Comparison of ENCODE assay signal across 7 mouse cellular contexts in the genomic region with DNA sequence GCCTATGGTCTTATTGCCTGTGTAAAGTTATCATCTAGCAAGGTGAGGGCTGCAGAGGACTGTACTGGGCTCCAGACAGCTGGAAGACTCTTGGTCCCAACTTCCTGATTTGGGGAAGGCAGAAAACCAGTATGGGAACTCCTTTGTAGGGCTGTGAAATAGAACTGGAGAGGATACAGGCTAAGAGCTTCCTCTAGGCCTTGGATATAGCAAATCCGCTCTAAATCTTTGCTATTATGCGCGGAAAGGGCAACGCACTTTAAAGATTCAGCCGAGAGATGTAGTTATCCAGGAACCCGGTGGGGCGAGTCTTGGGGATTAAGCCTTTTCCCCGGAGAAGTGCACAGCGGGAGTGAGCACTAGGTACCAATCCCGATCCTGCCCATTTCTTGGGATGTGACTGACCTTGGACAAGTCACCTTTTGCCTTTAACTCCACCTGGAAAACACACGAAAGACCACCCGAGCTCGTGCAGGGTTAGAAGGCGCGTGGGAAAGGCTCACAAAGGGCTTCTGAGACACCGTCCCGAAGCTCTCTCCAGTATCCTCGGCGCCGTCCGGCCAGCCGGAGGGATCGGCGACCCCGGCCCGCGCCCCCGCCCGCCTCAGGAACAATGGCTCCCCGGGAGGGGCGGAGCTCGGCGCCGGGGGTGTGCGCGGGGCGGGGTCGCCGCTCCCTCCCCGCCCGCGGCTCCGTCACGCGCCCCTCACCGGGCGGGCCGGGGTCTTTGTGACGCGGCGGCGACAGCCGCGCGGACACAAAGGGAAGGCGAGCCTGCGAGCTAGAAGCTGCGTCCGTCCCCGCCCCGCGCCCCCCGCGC. TPM values are rescaled to one million over a fixed set of nuclear protein-coding genes. Genes with fewer than 3 reads are reported as not detected.
A peak's percentile ranks its signal among the peaks of the same experiment; 100 is the strongest.
DNase-seq lines count a peak whose midpoint lies in the region; ATAC-seq and TF ChIP-seq lines count a peak whose summit lies in the region.

Gene Tmeff1 (plus strand): TSS at position 754 of the 820 bp plus-strand sequence.

- peak; percentile 88 for ATAC-seq in embryonic facial prominence, embryonic 15.5 days (ENCODE audit: insufficient number of reproducible peaks, low FRiP score, low TSS enrichment, low read depth)
- ATAC-seq in hindbrain, embryonic 13.5 days (ENCODE audit: low FRiP score), result peak; percentile 89
- peak; percentile 85 for ATAC-seq in midbrain, embryonic 12.5 days (ENCODE audit: low FRiP score, low read depth)

- H3K9ac ChIP-seq in ES-E14 (ENCODE audit: insufficient read depth, low read depth, low read length, poor library complexity, severe bottlenecking), result peak within 1 kb of the TSS; percentile 78
- peak within 1 kb of the TSS; percentile 91 for H3K9ac ChIP-seq in embryonic facial prominence, embryonic 15.5 days
- peak within 1 kb of the TSS; percentile 99 for H3K9ac ChIP-seq in hindbrain, embryonic 13.5 days
- peak within 1 kb of the TSS; percentile 99 for H3K9ac ChIP-seq in midbrain, embryonic 12.5 days (replicated peaks)

- H3K9me3 ChIP-seq in ES-E14 (ENCODE audit: control insufficient read depth, insufficient read depth, low read depth, low read length), result no peaks in the 10 kb centered on the region
- H3K9me3 ChIP-seq in embryonic facial prominence, embryonic 15.5 days (replicated peaks), result no peaks in the 10 kb centered on the region
- no peaks in the 10 kb centered on the region for H3K9me3 ChIP-seq in hindbrain, embryonic 13.5 days
- H3K9me3 ChIP-seq in midbrain, embryonic 12.5 days, result no peaks in the 10 kb centered on the region

- in situ Hi-C loops in ES-E14 (cut with MboI; ENCODE audit: low sequenced_read_pairs in 2 of 2, unreplicated experiment in 2 of 2), result no loop called here

- WGBS in embryonic facial prominence, embryonic 15.5 days, result under 1% methylated on average over 44 of the region's 64 CpGs
- under 1% methylated on average over 46 of the region's 64 CpGs for WGBS in hindbrain, embryonic 13.5 days
- WGBS in midbrain, embryonic 12.5 days, result 1% methylated on average over 42 of the region's 64 CpGs

- intact Hi-C loops in left cerebral cortex, postnatal 36 days (cut with DNase I), result loop anchor here (5.0 kb wide), 3 partner anchors 42 to 98 kb away; partner anchors contain the start of gene Cavin4

- no peaks in the 10 kb centered on the region for H3K36me3 ChIP-seq in C2C12 (ENCODE audit: control insufficient read depth, insufficient read depth)
- H3K36me3 ChIP-seq in ES-E14 (ENCODE audit: control insufficient read depth, insufficient read depth, low read length, poor library complexity, severe bottlenecking), result peaks cover 2% of the 10 kb centered on the region
- H3K36me3 ChIP-seq in embryonic facial prominence, embryonic 15.5 days, result no peaks in the 10 kb centered on the region
- H3K36me3 ChIP-seq in hindbrain, embryonic 13.5 days, result 0 out of 2 replicates have a peak, but pooled peaks cover under 1% of the 10 kb centered on the region
- 0 out of 2 replicates have a peak, but pooled peaks cover 4% of the 10 kb centered on the region for H3K36me3 ChIP-seq in midbrain, embryonic 12.5 days

- H3K27me3 ChIP-seq in C2C12 (ENCODE audit: control insufficient read depth, insufficient read depth, insufficient read length), result no peaks in the 10 kb centered on the region
- H3K27me3 ChIP-seq in embryonic facial prominence, embryonic 15.5 days, result no peaks in the 10 kb centered on the region
- no peaks in the 10 kb centered on the region for H3K27me3 ChIP-seq in hindbrain, embryonic 13.5 days
- no peaks in the 10 kb centered on the region for H3K27me3 ChIP-seq in midbrain, embryonic 12.5 days

- H3K79me3 ChIP-seq in C2C12 (ENCODE audit: low read depth), result peaks cover 13% of the 10 kb centered on the region

- TF ChIP-seq CTCF in C2C12 (IDR thresholded peaks at IDR 0.05; ENCODE audit: control insufficient read depth, insufficient read depth, insufficient read length), result no peak

- peak within 1 kb of the TSS; percentile 67 for H3K4me2 ChIP-seq in embryonic facial prominence, embryonic 15.5 days (replicated peaks)
- peak within 1 kb of the TSS; percentile 82 for H3K4me2 ChIP-seq in hindbrain, embryonic 13.5 days
- peak within 1 kb of the TSS; percentile 68 for H3K4me2 ChIP-seq in midbrain, embryonic 12.5 days (replicated peaks)

- H3K27ac ChIP-seq in ES-E14 (ENCODE audit: insufficient read depth, low read depth, low read length, poor library complexity, severe bottlenecking), result peak within 1 kb of the TSS; percentile 88
- peak within 1 kb of the TSS; percentile 90 for H3K27ac ChIP-seq in embryonic facial prominence, embryonic 15.5 days (replicated peaks)
- peak within 1 kb of the TSS; percentile 99 for H3K27ac ChIP-seq in hindbrain, embryonic 13.5 days
- H3K27ac ChIP-seq in midbrain, embryonic 12.5 days (replicated peaks), result peak within 1 kb of the TSS; percentile 100

- H3K79me2 ChIP-seq in C2C12 (ENCODE audit: control insufficient read depth, insufficient read depth), result peaks cover 28% of the 10 kb centered on the region

- DNase-seq in ES-E14 (ENCODE audit: low read depth, low spot score), result peak; percentile 54
- peak; percentile 33 to 63 for DNase-seq in left cerebral cortex, postnatal 36 days (ENCODE audit: low spot score in 2 of 2)
- peak; percentile 60 for DNase-seq in testis, postnatal 14 days (ENCODE audit: low spot score)

- H3K4me3 ChIP-seq in C2C12 (ENCODE audit: insufficient read depth, poor library complexity, severe bottlenecking), result peak within 1 kb of the TSS; percentile 56
- H3K4me3 ChIP-seq in ES-E14 (ENCODE audit: insufficient read depth in 1 of 2, low read depth in 1 of 2, low read length in 2 of 2, poor library complexity in 1 of 2, severe bottlenecking in 1 of 2), result peak within 1 kb of the TSS; percentile 80 to 81
- peak within 1 kb of the TSS; percentile 84 for H3K4me3 ChIP-seq in embryonic facial prominence, embryonic 15.5 days (replicated peaks)
- H3K4me3 ChIP-seq in hindbrain, embryonic 13.5 days, result peak within 1 kb of the TSS; percentile 92
- peak within 1 kb of the TSS; percentile 99 for H3K4me3 ChIP-seq in midbrain, embryonic 12.5 days

- H3ac ChIP-seq in C2C12 (ENCODE audit: control insufficient read depth, insufficient read length, low read depth), result peak within 1 kb of the TSS; percentile 50

- H3K4me1 ChIP-seq in ES-E14 (ENCODE audit: control insufficient read depth in 2 of 2, insufficient read depth in 2 of 2, low read length in 2 of 2, poor library complexity in 1 of 2), result peaks cover 14 to 17% of the 10 kb centered on the region in 2 experiments
- H3K4me1 ChIP-seq in embryonic facial prominence, embryonic 15.5 days, result peaks cover 9% of the 10 kb centered on the region
- peaks cover 33% of the 10 kb centered on the region for H3K4me1 ChIP-seq in hindbrain, embryonic 13.5 days (replicated peaks)
- peaks cover 33% of the 10 kb centered on the region for H3K4me1 ChIP-seq in midbrain, embryonic 12.5 days

TF ChIP-seq in C2C12, 6 proteins besides CTCF, POLR2A, EP300 and RAD21:
- TF ChIP-seq MYOG (IDR thresholded peaks at IDR 0.05; ENCODE audit: control insufficient read depth, extremely low read depth, insufficient read length) (no peak), MAX (IDR thresholded peaks at IDR 0.05) (no peak), MYOD1 (IDR thresholded peaks at IDR 0.05; ENCODE audit: control insufficient read depth, insufficient read length, low read depth) (no peak), CEBPB (IDR thresholded peaks at IDR 0.05; ENCODE audit: low read depth) (no peak), FOSL1 (IDR thresholded peaks at IDR 0.05; ENCODE audit: insufficient read depth, low read length, poor library complexity, severe bottlenecking) (no peak), USF1 (IDR thresholded peaks at IDR 0.05; ENCODE audit: low read depth) (no peak)

TF ChIP-seq in ES-E14, 5 proteins besides CTCF, POLR2A, EP300 and RAD21:
- TF ChIP-seq HCFC1 (IDR thresholded peaks at IDR 0.05; ENCODE audit: borderline replicate concordance, insufficient read depth, low read length) (peak; percentile 69; the same call in 1 of the 2 replicates), ZNF384 (IDR thresholded peaks at IDR 0.05; ENCODE audit: low read depth, low read length) (no peak), ZC3H11A (IDR thresholded peaks at IDR 0.05; ENCODE audit: borderline replicate concordance, low read depth, low read length) (no peak)

RNA-seq across cellular contexts. Expression of gene Tmeff1, which starts in this region (rescaled TPM):
- polyA plus RNA-seq in C2C12 (2012; fragmentation: generic; extraction: Trizol), result 22.7 TPM
- total RNA-seq in ES-E14 (2012; rRNA removed), result 257 and 333 TPM in 2 replicates
- polyA plus RNA-seq in embryonic facial prominence, embryonic 15.5 days (2015; fragmentation: Nextera tagmentation; extraction: Ambion mirVana), result 46.9 and 49.0 TPM in 2 replicates
- polyA plus RNA-seq in hindbrain, embryonic 13.5 days (2015; fragmentation: Nextera tagmentation; extraction: Ambion mirVana), result 247 and 272 TPM in 2 replicates
- 100 to 1,000 TPM; 114 to 135 TPM for total RNA-seq in left cerebral cortex, postnatal 36 days (2021)
- 268 and 311 TPM in 2 replicates for polyA plus RNA-seq in midbrain, embryonic 12.5 days (2016; fragmentation: Nextera tagmentation; extraction: Ambion mirVana)

Comparison
In these comparisons a context has a peak if more than half of its experiments do, and no peak if none do; other contexts are left out.
1. Peak in every context shown above with its lines: DNase-seq, ATAC-seq, H3K4me3 ChIP-seq and H3K27ac ChIP-seq.